Mouse (Mus musculus) frontal cortex, adult (tissue): ENCODE results near the gene Hsd11b1.

Source experiments
- ATAC-seq: cut with Nextera tagmentation; 2 replicates; pipeline ENCODE4 v1.9.2; 2017; ENCODE audit warnings: mild to moderate bottlenecking, moderate library complexity, mixed read lengths; ENCODE audit not compliant: low TSS enrichment

The Hsd11b1 gene

GRCm38 (mm10) chr1:193200640-193201382 is 63.1 kb downstream of the Hsd11b1 start:
- ATAC-seq, result no peak

- ATAC-seq, result no peak
These were observed 65.6 kb downstream of the Hsd11b1 start for GRCm38 (mm10) chr1:193198312-193198711.

DNA sequence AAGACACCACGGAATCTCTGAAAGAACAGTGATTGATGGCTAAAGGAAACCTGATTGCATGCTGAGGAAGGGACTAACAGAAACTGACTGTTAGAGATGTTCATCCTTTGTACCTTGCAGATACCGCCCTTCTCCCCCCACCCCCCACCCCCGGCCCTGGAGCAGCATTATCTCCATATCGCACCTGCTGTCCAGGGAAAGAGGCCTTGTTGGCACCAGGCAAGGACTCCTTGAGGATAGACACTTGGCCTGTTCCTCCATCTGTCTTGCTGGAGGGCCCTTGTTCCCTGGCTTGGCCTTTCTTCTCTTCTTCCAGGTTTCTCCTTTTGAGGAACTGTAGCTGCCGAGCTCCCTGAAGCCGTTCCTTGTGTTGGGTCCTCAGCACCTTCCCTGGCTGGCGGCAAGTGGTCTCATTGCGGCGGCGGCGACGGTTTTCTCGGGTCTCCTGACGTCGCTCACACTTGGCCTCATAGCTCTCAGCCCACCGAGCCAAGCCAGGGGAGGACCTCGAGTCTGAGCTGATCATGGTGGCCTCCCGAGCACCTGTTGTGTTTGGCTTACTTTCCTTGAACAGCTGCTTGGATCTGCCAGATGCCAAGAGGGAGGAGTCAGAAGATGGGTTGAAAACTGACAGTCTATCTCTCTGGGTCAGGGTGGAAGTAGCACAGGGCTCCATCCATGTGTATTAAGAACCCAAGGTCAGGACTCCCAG is 66.2 kb downstream of the Hsd11b1 start:
- no peak for ATAC-seq

GRCm38 (mm10) chr1:193195169-193195810 is 68.6 kb downstream of the Hsd11b1 start:
- ATAC-seq, result no peak

DNA sequence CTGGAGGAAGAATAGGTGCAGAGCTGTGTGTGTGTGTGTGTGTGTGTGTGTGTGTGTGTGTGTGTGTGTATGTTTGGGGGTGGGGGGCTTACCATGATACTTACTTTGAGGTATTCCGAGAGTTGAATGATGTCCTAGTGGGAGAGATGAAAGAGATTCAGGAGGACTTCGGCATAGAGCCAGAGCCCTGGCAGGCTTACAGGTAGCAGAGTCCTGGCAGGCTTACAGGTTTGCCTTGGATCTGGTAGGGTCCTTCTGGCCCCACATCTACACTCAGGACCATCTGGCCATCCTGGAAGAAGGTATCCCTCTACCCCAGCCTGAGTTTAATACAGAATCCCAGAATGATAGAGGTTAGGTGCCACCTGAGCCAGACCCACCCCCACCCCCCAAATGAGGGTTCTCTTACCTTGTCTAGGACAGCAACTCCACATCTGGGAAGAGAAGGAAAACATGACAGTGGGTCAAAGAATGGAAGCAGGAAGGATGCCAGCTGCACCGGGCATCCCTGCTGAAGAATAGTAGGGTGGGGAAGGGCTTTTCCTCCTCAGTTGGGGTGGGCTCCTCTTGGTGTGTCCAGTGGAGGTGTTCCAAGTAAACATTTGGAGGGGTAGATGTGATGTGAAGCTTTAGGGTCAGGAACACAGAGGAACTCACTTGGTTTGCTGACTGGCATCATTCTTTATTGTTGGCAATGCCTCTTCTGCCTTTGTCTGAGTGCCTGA is 69.3 kb downstream of the Hsd11b1 start:
- ATAC-seq, result no peak

- ATAC-seq, result no peak
These were observed 72.1 kb downstream of the Hsd11b1 start for GRCm38 (mm10) chr1:193191675-193192283.

- peak; percentile 29; the same call in 1 of the 2 replicates for ATAC-seq
These were observed 74.1 kb downstream of the Hsd11b1 start for GRCm38 (mm10) chr1:193189771-193190170.

DNA sequence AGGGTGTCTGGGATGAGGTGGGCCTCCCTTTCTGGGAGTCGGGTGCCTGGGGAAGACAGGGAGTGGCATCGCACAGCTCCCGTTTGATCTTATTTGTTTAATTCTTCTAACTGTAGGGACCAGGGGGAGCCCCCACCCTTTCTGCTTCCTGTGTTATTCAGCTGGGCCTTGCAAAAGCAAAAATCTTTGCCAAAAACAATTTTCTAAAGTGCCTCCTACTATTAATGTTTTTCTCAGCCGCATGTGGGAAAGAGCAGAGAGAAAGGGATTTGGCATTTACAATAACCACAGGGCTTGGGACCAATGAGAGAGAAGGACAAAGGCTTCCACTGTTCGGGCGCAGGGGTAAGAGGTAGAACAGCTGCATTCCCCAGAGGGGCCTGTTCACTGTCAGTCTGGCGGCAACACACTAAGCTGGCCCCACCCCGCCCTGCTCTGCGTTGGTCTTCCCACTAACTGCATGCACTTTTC is 74.7 kb downstream of the Hsd11b1 start:
- ATAC-seq, result peak; percentile 68

DNA sequence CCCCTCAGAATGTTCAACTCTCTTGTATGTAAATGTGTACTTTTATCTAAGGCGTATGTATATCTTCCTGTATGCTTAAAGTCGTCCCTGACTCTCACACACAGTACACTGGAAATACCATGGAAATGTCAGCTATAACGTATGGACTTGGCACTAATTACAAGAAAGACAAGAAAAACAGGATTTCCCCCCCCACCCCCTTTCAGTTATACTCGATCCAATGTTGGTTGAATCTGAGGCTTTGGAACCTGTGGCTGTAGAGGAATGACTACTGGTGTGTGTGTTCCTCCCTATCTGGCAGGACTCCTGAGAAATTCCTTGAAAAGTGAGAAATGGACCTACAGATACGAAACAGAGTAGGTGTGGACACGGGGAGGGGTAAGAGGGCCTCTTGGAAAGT is 75.6 kb downstream of the Hsd11b1 start:
- ATAC-seq, result no peak

GRCm38 (mm10) chr1:193181104-193181503 is 82.8 kb downstream of the Hsd11b1 start:
- no peak for ATAC-seq

DNA sequence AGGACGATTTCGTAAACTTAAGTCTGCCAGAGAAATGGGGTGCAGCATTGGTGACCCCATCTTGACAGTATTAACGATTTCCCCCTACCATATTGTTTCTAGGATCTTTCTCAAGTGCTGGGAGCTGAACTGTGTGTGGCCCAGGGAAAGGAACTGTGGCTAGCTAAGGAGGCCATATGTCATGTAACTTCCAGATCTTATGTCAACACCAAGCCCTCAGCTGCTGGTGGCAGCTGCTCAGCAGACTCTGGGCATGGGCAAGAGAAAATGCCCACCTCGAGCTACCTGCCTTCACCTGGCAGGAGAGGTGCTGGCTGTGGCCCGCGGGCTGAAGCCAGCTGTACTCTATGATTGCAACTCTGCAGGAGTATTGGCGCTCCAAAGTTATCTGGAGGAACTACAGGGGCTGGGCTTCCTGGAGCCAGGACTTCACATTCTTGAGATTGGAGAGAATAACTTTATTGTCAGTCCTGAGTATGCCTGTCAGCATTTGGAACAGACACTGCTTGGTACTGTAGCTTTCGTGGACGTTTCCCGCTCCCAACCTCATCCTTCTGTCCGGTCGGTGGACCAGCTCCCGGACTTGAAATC is 89.6 kb downstream of the Hsd11b1 start:
- no peak for ATAC-seq

DNA sequence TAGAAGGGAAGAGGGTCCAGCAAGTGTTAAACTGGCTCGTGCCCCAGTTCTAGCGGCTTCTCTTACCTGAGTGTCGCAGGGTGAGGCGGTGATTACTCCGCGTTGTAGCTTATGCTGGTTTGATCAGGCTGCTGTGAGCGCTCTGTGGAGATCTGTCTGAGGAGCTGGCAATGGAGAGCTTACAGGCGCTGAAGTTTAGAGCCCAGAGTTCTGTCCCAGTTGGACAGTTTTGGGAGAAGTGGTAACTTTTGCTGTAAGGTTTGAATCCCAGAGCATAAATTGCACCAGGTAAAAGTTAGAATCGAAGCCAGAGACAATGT is 90.1 kb downstream of the Hsd11b1 start:
- ATAC-seq, result peak; percentile 56

DNA sequence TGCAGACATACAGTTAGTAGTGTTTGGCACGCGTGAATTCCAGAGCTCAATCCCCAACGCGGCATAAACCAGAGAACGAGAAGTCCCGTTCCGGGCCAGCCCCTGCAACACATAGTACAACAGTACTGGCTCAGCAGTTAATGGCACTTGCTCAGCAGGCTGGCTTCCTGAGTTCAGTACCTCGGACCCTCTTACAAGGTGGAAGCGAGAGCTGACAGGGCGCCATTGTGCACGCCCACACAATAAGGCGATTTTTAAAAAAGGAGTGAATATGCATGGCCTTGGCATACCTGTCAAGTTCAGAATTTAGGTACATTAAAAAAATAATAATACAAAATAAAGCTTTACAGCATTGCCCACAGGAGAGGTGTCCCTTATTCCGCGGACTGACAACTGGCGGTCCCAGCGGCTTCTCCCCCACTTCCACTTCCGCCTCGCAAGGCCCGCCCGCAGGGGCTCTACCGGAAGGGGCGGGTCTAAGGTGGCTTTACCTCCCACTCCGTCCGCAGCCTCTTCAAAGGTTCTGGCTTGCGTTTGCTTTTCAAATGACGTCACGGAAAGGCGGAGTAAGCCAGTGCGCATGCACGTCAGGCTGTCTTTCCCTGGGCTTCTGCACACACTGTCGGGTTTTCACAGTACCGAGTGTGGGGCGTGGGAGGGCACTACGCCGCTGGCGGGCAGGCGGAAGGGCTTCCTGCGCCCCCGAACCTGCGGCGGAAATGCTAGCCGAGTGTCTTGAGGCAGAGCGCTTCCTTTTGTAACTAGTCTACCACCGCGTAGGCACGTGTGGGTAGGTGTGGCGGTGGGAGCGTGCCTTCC is 90.7 kb downstream of the Hsd11b1 start:
- ATAC-seq, result peak; percentile 94
